Mouse (Mus musculus) kidney, embryonic 16.5 days (tissue): ENCODE measurements around the gene Abhd15. TPM values are rescaled to one million over a fixed set of nuclear protein-coding genes. Genes with fewer than 3 reads are reported as not detected.

ENCODE experiments used
- ATAC-seq: fragments of 200-750 bp; cut with Nextera tagmentation; 2 replicates; pipeline ENCODE4 v1.8.0; 2017; ENCODE audit warnings: moderate TSS enrichment; ENCODE audit not compliant: low FRiP score, low TSS enrichment
- H3K27ac ChIP-seq: fragments of 300-500 bp; sonication (generic); 2 replicates; pipeline ENCODE4 v1.5.1; 2014; ENCODE audit warnings: low read length
- H3K27me3 ChIP-seq: fragments of 300-500 bp; sonication (generic); 2 replicates; pipeline ENCODE4 v1.6.1; 2014; ENCODE audit warnings: low read length, control low read depth, mixed read lengths; ENCODE audit not compliant: insufficient read depth
- H3K36me3 ChIP-seq: fragments of 300-500 bp; sonication (generic); 2 replicates; pipeline ENCODE4 v1.6.1; 2014; ENCODE audit warnings: low read length, control low read depth, mixed read lengths; ENCODE audit not compliant: insufficient read depth
- H3K4me1 ChIP-seq: fragments of 300-500 bp; sonication (generic); 2 replicates; pipeline ENCODE4 v1.6.1; 2014; ENCODE audit warnings: low read length, control low read depth, mixed read lengths; ENCODE audit not compliant: insufficient read depth
- H3K4me2 ChIP-seq: fragments of 300-500 bp; sonication (generic); replicated peaks from 2 replicates; pipeline ENCODE4 v1.6.1; 2014; ENCODE audit warnings: low read depth, low read length
- H3K4me3 ChIP-seq: fragments of 300-500 bp; sonication (generic); 2 replicates; pipeline ENCODE4 v1.5.1; 2014; ENCODE audit warnings: mild to moderate bottlenecking, low read length
- H3K9ac ChIP-seq: fragments of 300-500 bp; sonication (generic); replicated peaks from 2 replicates; pipeline ENCODE4 v1.6.1; 2014; ENCODE audit warnings: low read length
- H3K9me3 ChIP-seq: fragments of 300-500 bp; sonication (generic); 2 replicates; pipeline ENCODE4 v1.6.1; 2016; ENCODE audit warnings: low read length, control low read depth
- WGBS: fragments of 180-500 bp; shearing (Covaris S2); extraction: QIAGEN DNeasy Blood & Tissue Kit; methylation state at CpG from one replicate; pipeline ENCODE4 v1.1.7; 2014; 5-methylcytosine and 5-hydroxymethylcytosine counted together
- polyA plus RNA-seq: library from polyadenylated mRNA; unstranded; fragments of >200 nt; fragmentation: Nextera tagmentation; extraction: Ambion mirVana; gene quantifications from 2 replicates; pipeline ENCODE4 v1.2.1, GENCODE M21; 2015

The Abhd15 gene
- 2.0 and 2.2 TPM in 2 replicates for polyA plus RNA-seq

GRCm38 (mm10) chr11:77514832-77515636, at the start of gene Abhd15:
Gene Abhd15, plus strand, starts transcription at chr11:77515121.
- no peaks in the 10 kb centered on the region for H3K36me3 ChIP-seq
- H3K27me3 ChIP-seq, result peaks cover 19% of the 10 kb centered on the region
- ATAC-seq, result peak; percentile 58
- H3K4me3 ChIP-seq, result peak within 1 kb of the TSS; percentile 76
- H3K4me2 ChIP-seq, result peak within 1 kb of the TSS; percentile 97
- under 1% methylated on average over 72 of the region's 72 CpGs for WGBS
- H3K4me1 ChIP-seq, result peaks cover 38% of the 10 kb centered on the region
- H3K27ac ChIP-seq, result no peak within 1 kb of the TSS
- peak within 1 kb of the TSS; percentile 69 for H3K9ac ChIP-seq
- H3K9me3 ChIP-seq, result no peaks in the 10 kb centered on the region

- Histone ChIP-seq H3K36me3 (peaks cover 8% of the 10 kb centered on the region), H3K9me3 (no peaks in the 10 kb centered on the region), H3K27me3 (peaks cover 54% of the 10 kb centered on the region), H3K27ac (no peak overlapping the region), H3K9ac (0 out of 2 replicates have a peak overlapping the region, but pooled peaks have one; percentile 5), H3K4me2 (no peak overlapping the region), H3K4me1 (peaks cover 14% of the 10 kb centered on the region), H3K4me3 (0 out of 2 replicates have a peak overlapping the region, but pooled peaks have one; percentile 18)
- ATAC-seq, result no peak
- WGBS, result 41% methylated on average over 9 of the region's 9 CpGs
These were observed 48.4 kb upstream of the Abhd15 start for GRCm38 (mm10) chr11:77466544-77466943.

GRCm38 (mm10) chr11:77467157-77467556, 47.8 kb upstream of the Abhd15 start:
- H3K27me3 ChIP-seq, result peaks cover 50% of the 10 kb centered on the region
- H3K4me1 ChIP-seq, result peaks cover 10% of the 10 kb centered on the region
- peak; percentile 33 for ATAC-seq
- H3K27ac ChIP-seq, result no peak overlapping the region
- 2% methylated on average over 20 of the region's 25 CpGs for WGBS
- H3K4me2 ChIP-seq, result peak overlapping the region; percentile 37
- H3K9ac ChIP-seq, result no peak overlapping the region
- peaks cover 14% of the 10 kb centered on the region for H3K36me3 ChIP-seq
- no peaks in the 10 kb centered on the region for H3K9me3 ChIP-seq
- H3K4me3 ChIP-seq, result peak overlapping the region; percentile 18

GRCm38 (mm10) chr11:77467784-77468183, 47.1 kb upstream of the Abhd15 start:
- Histone ChIP-seq H3K4me2 (peak overlapping the region; percentile 37), H3K27ac (no peak overlapping the region), H3K27me3 (peaks cover 50% of the 10 kb centered on the region), H3K36me3 (peaks cover 19% of the 10 kb centered on the region), H3K4me3 (no peak overlapping the region), H3K4me1 (peaks cover 10% of the 10 kb centered on the region), H3K9me3 (no peaks in the 10 kb centered on the region), H3K9ac (no peak overlapping the region)
- 8% methylated on average over 20 of the region's 20 CpGs for WGBS
- ATAC-seq, result no peak

- H3K27ac ChIP-seq, result no peak overlapping the region
- no peak for ATAC-seq
- no peak overlapping the region for H3K9ac ChIP-seq
- WGBS, result 86% methylated on average over 9 of the region's 9 CpGs
- peaks cover 46% of the 10 kb centered on the region for H3K27me3 ChIP-seq
- peaks cover 19% of the 10 kb centered on the region for H3K36me3 ChIP-seq
- H3K9me3 ChIP-seq, result no peaks in the 10 kb centered on the region
- H3K4me3 ChIP-seq, result no peak overlapping the region
- peaks cover 10% of the 10 kb centered on the region for H3K4me1 ChIP-seq
- H3K4me2 ChIP-seq, result no peak overlapping the region
These were observed 46.5 kb upstream of the Abhd15 start for GRCm38 (mm10) chr11:77468397-77468796.

GRCm38 (mm10) chr11:77471407-77471806, 43.5 kb upstream of the Abhd15 start:
- 74% methylated on average over 28 of the region's 29 CpGs for WGBS
- Histone ChIP-seq H3K9me3 (no peaks in the 10 kb centered on the region), H3K9ac (no peak overlapping the region), H3K4me3 (no peak overlapping the region), H3K36me3 (peaks cover 23% of the 10 kb centered on the region), H3K27me3 (peaks cover 22% of the 10 kb centered on the region), H3K4me2 (no peak overlapping the region), H3K27ac (no peak overlapping the region), H3K4me1 (peaks cover 10% of the 10 kb centered on the region)
- ATAC-seq, result no peak

GRCm38 (mm10) chr11:77472775-77473174, 42.1 kb upstream of the Abhd15 start:
- 83% methylated on average over 16 of the region's 16 CpGs for WGBS
- ATAC-seq, result no peak
- peaks cover under 1% of the 10 kb centered on the region; the same call in 1 of the 2 replicates for H3K4me1 ChIP-seq

GRCm38 (mm10) chr11:77476216-77476615, 38.7 kb upstream of the Abhd15 start:
- H3K27ac ChIP-seq, result peak overlapping the region; percentile 41; the same call in 1 of the 2 replicates
- H3K36me3 ChIP-seq, result peaks cover 18% of the 10 kb centered on the region
- 88% methylated on average over 14 of the region's 14 CpGs for WGBS
- no peaks in the 10 kb centered on the region for H3K27me3 ChIP-seq
- no peaks in the 10 kb centered on the region for H3K4me1 ChIP-seq
- no peak overlapping the region for H3K4me3 ChIP-seq
- H3K4me2 ChIP-seq, result no peak overlapping the region
- ATAC-seq, result no peak
- H3K9me3 ChIP-seq, result no peaks in the 10 kb centered on the region
- H3K9ac ChIP-seq, result no peak overlapping the region

More at GRCm38 (mm10) chr11:77472775-77473174, 42.1 kb upstream of the Abhd15 start:
- Histone ChIP-seq H3K36me3 (peaks cover 23% of the 10 kb centered on the region), H3K9ac (no peak overlapping the region), H3K9me3 (no peaks in the 10 kb centered on the region), H3K4me3 (no peak overlapping the region), H3K27me3 (0 out of 2 replicates have a peak, but pooled peaks cover 8% of the 10 kb centered on the region), H3K4me2 (no peak overlapping the region), H3K27ac (no peak overlapping the region)

GRCm38 (mm10) chr11:77476895-77477294, 38.0 kb upstream of the Abhd15 start:
- no peak overlapping the region for H3K9ac ChIP-seq
- no peak overlapping the region for H3K4me3 ChIP-seq
- H3K4me1 ChIP-seq, result no peaks in the 10 kb centered on the region
- peak overlapping the region; percentile 41 for H3K27ac ChIP-seq
- no peak overlapping the region for H3K4me2 ChIP-seq
- no peaks in the 10 kb centered on the region for H3K27me3 ChIP-seq
- H3K36me3 ChIP-seq, result peaks cover 12% of the 10 kb centered on the region
- 89% methylated on average over 6 of the region's 6 CpGs for WGBS
- ATAC-seq, result peak; percentile 65; the same call in 1 of the 2 replicates
- H3K9me3 ChIP-seq, result no peaks in the 10 kb centered on the region

GRCm38 (mm10) chr11:77483043-77483442, 31.9 kb upstream of the Abhd15 start:
- Histone ChIP-seq H3K4me3 (no peak overlapping the region), H3K9ac (no peak overlapping the region), H3K27ac (no peak overlapping the region), H3K4me2 (no peak overlapping the region), H3K27me3 (no peaks in the 10 kb centered on the region), H3K9me3 (no peaks in the 10 kb centered on the region), H3K36me3 (no peaks in the 10 kb centered on the region), H3K4me1 (peaks cover 17% of the 10 kb centered on the region)
- ATAC-seq, result no peak
- WGBS, result 59% methylated on average over 3 of the region's 3 CpGs
